Mouse (Mus musculus) cerebellum, postnatal 4 days (tissue): ENCODE results near the gene Zfp14.

Experiments
- DNase-seq, 2 experiments: peaks; one replicate each; pipeline ENCODE4 v3.0.0; 2022; ENCODE audit warnings: low spot score in 2 of 2, mixed read lengths in 1 of 2

Zfp14 gene

DNA sequence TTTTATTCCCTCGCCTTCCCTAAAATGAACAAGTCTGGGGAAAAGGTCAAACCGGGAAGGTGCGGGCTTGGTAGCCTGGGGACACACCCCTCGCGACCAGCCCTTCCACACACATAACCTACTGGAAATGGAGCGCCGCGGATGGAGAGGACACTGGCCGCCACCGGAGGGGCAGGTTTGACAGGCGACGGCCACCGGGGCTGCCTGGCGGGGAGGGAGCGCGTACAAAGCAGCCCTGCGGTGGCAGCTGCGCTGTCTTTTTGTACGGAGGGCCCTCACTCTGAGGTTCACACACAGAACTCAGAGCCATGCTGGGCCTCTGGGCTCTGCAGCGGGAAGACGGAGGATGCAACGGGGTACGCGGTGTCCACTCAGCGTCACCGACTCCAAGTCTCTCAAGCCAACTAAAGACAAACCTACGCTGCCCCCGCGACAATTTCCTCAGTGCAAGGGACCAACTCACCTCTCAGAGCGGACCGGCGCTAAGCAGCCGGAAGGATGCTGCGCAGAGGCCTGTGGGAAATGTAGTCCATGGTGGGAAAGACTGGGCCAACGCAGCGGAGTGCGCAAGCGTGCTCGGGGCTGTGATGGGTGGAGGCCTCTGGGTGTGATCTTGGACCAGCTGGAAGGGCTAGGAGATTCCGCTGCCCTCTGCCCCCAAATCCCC is at the start of gene Zfp14:
Zfp14 (minus strand) TSS at position 499 of the 667 bp plus-strand sequence.
- peak; percentile 81 to 86 for DNase-seq

DNA sequence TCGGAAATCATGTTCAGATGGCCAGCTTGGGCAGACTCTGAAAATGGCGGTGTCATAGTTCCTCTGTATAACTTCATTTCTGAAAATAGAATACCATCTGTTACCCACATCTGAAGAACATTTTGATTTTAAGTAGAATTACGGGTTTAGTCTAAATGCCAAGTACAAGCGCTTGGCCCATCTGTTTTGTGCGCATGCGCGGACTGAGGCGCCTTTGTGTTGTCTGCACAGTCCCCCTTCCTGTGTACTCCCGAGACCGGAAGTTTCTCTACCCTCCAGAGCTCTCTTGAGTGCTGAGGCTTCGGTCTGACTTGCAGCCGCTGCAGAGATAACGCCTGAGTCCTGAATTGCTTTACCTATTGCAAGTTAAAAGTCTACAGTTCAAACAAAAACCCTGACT is 48.1 kb upstream of the Zfp14 start:
- no peak for DNase-seq

DNA sequence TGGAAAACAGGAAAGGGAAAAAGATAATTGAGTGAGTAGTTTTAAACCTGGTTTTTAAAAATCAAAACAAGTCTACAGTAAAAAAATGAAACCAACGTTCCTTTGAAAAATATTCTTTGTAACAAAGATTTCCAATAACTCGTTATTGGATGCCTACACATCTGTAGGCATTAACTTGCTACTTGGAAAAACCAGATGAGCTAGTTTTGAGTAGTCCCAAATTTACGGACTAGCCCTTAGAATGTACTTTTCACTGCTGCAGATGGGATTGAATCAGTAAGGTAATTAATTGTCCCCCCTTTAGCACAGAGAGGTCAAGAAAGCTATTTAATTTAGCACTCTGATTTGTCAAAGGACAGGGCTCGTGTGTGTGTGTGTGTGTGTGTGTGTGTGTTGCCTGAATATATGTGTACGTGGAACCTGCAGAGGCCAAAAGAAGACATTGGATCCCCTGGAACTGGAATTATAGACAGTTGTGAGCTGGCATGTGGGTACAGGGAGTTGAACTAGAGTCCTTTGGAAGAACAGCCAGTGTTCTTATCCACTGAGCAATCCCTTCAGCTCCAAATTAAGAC is 44.5 kb upstream of the Zfp14 start:
- no peak for DNase-seq

DNA sequence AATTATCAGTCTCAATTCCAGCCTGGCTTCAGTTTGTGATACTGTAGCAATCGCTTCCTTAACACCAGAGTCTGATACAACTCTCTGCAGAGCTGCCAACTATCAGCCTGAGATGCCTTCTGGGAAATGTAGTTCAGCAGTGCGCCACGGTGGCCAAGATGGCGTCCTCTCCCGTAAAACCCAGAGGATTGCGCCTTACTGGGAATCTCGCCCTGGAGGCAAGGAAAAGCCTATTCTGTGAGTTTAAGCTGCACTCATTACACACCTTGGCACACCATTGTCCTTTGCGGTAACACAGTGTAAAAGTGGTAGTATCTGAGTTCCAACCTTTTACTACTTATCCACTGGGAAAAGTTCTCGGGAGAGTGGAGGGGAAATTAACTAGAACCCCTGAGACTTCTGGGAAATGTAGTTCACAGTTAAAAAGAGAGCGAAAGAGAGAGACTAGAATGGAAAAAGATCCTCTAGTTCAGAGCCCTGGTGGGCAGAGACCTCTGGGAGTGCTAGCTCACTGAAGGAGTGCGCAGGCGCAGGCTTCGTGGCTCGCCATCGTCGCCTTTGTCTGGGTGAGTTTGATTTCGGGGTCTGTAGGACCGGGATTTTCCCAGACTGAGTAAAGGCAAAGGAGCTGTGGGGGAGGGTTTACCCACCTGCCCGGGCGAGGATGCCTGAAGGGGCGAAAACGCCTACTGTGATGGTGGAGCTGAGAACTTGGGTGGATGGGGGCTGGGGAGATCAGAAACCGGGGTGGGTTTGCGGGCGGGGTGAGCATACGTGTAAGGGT is 43.7 kb upstream of the Zfp14 start, which contains the start of gene Zfp260:
Zfp260 (plus strand) TSS at position 132 of the 784 bp plus-strand sequence.
- peak; percentile 82 to 90 for DNase-seq

DNA sequence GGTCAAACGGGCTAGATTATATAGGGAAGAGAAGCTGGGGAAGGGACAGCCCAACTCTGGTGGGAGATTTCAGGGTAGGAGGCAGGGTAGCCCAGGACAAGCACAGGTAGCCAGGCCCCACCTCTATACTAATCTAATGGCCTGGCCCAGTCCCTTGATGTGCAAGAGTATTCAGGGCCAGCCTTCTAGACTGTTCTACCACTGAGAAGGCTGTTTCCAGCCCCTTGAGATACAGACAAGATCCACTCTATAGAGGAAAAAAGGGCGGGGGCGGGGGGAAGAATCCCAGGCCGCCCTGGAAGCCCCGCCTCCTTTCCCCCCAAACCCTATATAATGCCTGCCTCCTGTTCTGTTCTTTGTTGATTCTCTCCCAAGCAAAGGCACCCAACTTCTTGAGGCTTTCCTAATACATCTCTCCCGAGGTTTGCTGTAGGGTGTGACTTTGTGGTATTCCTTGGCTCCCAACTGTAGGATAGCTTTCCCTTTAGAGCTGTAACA is 42.8 kb upstream of the Zfp14 start:
- DNase-seq: no peak

DNA sequence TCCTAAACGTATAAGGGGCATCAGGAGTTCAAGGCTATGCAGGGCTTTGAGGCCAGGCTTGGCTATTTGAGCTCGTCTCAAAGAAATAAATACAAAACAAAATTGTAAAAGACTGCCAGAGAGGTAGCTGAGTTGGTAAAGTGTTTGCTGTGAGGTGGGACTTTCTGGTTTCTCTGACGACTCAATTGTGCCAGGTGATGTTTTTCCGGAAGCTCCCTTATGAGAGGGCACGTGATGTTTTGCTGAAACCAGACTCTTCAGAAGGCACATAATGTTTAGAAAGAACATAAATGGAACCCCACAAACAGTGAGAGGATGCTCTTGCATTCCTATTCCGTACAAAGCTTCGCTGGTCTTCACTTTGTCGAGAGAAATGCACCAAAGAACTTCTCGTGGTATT is 41.5 kb upstream of the Zfp14 start:
- no peak for DNase-seq

DNA sequence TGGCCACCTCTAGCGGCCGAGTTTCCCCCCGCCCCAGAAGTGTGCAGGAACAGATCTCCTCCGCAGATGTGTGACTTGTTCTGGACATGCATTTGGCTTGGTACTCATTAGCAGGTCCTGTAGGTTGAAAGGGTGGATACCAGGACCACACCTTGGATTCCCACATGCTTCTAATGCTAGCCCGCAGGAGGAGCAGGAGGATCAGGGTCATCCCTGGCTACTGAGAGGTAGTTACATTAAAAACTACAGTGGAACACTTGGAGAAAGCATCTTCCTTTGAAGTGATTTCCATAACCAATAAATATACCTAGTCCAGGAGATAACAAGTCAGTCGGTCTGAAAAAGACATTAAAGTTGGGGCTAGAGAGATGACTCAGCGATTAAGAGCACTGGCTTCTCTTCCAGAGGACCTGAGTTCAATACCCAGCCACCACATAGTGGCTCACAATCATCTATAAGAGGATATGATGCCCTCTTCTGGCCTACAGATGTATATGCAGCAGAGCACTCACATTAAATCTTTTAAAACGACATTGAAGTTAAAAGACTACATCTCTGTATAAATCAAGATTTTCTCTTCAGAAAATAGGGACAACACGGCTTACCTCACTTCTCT is 39.9 kb upstream of the Zfp14 start:
- no peak for DNase-seq

DNA sequence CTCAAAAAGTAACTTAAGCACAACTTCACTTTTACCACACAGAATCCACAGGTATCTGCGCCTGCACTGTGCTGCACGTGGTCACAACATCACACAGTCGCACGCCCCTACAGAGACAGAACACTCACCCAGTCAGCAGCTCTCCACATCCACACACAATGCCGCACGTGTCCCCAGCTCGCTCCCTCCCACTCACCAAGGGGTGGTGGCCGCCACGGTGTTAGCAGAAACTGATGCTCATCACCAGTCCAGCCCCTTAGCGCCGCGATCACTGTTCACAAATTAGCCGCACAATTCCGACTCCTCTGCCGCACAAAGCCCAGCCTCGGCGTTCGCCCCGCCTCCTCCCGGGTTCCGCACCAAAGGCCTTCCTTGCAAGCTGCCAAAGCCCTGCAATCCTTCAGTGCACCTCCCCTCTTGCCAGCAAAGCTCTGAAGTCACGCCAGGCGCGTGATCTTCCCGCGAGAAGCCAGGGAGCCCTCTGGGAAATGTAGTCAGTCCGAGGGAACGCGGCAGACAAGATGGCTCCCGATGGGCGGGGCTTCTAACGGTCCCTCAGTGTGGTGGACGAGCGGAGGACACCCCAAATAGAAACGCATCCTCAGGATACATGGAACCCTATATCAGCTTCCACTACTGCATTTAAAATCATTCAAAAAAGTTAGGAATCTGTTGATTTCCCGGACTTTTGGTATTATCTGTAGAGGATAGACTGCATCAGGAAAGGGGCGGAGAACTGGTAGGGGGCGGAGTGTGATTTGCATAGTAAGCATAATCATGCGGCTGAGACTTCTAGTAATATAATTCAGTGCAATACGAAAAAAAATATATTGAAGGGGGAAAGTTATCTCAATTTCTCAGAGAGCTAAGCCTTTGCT is 39.2 kb upstream of the Zfp14 start, which contains the start of the genes Gm26920 and Zfp566:
Gm26920 (minus strand) TSS at position 319 of the 878 bp plus-strand sequence.
Zfp566 (minus strand) TSS at position 436 of the 878 bp plus-strand sequence.
- DNase-seq: peak; percentile 76 to 93

DNA sequence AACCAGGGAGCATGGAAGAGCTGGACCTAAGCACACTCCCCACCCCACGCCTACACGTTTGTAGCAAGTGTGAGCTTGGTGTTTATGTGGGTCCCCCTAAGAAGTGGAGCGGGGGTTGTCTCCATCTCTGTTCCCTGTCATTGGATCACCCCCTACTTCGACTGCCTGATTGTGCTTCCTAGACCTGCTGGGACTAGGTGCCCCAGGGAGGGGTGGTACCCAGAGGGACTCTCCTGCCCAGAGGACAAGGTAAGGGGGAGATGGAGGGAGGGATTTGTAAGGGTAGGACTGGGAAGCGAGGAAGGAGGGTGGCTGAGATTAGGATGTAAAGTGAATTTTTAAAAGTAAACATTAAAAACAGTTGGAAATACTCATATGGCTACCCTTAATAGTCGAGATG is 38.2 kb upstream of the Zfp14 start:
- no peak for DNase-seq

DNA sequence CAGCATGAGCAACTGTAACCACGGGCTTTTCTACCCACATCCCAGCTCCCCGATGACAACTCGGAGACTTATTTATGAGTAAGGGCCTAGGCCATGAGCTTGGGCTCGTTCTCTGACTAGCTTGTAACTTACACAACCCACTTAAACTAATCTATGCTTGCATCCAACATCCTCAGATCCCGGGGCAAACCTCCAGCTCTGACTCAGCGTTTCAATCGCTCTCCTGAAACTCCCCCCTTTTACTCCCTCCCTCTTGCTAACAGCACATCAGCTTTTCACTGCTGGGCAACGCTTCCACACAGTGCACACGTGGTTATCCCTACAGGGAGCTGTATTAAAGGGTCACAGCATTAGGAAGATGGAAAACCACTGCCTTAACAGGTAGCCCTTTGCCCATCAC is 35.3 kb upstream of the Zfp14 start:
- DNase-seq: no peak

DNA sequence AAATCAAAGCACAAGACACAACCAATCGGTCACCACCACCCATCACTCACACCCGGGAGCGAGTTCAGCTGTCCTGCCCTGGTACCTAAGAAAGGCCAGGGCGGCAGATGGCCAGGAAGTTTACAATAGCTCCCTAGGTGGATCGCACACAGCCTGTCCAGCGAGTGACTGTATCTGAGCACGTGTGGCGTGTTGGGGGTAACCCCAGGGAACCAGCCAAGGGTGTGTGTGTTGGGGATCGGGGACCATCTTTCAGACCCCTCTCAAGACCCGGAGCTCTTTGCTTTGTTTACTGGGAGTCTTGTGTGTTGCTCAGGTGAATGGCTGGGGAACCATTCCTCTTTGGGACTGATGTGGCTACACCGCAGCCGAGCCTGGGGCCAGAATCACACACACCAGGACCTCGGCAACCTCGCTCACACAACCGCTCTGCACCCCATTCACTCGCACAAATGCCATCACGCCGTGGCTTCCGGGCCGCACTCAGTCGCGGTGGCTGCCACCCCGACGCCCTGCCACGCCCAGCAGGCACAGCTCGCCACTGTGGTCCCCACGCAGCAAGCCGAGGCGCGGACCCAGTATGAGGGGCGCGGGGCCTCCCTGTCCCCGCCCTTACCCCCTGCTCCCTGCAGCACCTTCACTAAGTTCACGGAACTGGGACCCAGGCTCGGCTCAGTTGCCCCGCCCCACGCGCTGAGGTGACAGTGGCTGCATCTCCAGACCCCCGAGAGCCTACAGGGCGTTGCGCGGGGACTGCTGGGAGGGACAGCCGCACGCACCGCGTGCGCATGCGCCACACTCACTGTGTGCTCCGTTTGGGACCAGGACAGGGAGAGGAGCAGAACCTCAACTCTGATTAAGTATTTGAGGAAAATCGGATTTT is 21.2 kb upstream of the Zfp14 start, which contains the start of gene Zfp82:
Zfp82 (minus strand) TSS at position 755 of the 883 bp plus-strand sequence.
- DNase-seq: peak; percentile 67 to 77

DNA sequence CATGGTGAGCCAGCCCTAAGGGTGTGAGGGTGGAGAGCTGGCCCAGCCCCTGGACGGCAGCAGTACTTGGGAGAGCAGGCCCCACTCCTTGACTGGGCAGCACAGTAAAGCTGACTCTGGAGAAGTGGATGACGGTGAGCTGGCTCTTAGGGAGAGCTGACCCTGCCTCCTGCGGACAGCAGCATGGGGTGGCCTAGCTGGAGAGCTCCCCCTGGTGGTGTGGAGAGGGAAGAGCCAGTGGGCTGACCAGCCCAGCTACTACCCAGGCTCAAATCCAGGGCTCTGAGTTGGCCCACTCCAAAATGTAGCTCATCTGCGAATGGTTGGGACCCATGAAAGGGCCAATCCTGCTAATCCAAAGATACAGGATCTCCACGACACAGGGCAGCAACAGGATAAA is 13.4 kb upstream of the Zfp14 start:
- DNase-seq: no peak

DNA sequence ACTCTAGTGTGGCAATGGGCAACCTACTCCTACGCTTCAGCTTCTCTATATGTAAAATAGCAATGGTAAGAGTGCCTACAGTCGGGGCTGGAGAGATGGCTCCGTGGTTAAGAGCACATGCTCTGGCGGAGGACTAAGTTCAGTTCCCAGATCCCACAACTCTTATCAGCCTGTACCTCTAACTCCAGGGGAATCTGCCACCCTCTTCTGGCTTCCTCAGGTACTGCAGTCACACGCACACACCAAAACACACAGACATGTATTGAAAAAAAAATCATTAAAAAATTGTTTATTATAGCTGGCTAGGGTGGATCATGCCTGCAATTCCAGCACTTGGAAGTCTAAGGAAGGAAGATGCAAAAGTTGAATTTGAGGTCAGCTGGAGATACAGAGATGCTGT is 11.3 kb upstream of the Zfp14 start:
- peak in 1 of 2 experiments; percentile 30 for DNase-seq

DNA sequence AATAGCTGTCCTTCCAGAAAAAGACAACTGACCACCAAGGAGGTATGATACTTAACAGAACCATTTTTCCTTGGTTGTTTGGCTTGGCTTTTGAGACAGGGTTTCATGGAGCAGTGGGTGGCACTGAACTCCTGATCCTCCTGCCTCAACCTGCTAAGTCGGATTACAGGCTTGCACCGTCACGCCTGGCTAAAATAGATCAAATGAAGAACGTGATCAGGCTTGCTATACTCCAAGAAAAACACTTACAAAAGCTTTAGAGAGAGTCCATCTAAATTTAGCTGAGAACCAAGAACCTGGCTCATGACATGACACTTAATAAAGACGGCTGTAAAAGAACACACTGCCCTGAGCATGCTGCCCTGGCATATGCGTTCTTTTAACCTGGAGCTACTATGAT is 9.2 kb upstream of the Zfp14 start:
- no peak for DNase-seq

DNA sequence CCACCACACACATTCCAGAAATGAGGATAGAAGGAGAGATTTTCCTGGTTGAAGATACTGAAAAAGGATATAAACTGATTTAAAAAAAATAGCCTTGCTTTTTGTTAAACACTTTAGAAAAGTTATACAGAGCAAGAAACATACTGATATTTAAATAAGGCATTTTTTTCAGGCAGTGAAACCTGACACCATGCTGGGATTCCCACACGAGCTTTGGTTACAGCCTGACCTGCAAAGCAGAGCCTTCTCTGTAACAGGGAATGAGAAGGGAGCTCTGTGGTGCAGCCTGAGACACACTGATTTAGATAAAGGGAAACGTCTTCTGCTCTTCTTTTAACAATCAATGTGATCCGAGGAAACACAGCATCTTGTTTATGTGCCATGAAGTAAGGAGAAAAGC is 2.4 kb upstream of the Zfp14 start:
- DNase-seq: no peak

DNA sequence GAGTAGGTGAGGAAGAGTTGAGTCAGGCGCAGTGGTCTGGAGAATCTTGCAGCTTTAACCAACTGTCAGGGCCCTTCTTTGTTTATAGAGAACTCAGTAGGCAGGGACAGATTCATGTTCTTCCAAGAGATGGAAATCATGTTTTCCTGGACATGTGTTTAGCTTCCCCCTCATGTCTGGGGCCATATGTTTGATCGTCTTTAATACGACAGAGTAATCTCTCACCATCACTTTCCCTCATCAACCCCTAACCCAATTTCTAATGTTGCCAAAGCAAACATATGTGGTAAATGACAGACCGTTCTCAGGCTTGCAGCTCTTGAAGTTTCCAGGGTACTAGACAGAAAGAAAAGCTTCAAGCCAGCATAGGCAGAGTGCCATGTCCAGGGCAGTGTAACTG is 3.1 kb downstream of the Zfp14 start:
- DNase-seq: no peak

DNA sequence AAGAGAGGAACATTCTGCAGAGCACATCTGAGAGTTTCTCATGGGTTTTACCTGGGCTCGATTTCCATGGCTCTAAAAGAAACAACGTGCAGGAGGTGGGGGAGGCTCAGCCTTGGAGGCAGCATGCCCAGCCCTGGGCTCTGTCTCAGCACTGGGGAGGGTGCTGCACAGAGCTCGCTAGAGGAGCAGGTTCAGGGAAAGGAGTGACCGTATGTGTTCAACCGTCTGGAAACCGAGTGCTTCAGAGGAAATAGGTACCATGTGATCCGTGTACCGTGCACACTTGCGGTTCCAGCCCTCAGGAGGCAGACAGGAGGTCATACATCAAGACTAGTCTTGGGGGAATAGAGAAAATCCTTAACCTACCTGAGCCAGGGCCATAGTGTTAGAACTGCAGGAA is 6.8 kb downstream of the Zfp14 start:
- DNase-seq: no peak

DNA sequence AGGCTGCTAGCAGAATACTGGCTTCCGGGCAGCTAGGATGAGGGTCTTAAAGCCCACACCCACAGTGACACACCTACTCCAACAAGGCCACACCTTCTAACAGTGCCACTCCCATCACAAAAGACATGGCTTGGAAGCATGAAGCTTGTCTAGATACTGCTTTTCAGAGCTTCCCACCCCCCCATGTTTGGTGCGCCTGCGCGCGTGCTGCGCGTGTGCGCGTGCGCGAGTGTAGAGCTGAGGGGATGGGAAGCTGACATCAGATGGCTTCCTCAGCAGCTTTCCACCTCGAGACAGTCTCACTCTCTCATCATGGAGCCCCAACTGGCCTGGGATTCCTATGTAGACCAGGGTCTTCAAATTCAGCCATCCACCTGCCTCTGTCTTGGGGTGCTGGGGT is 16.8 kb downstream of the Zfp14 start:
- DNase-seq: no peak

DNA sequence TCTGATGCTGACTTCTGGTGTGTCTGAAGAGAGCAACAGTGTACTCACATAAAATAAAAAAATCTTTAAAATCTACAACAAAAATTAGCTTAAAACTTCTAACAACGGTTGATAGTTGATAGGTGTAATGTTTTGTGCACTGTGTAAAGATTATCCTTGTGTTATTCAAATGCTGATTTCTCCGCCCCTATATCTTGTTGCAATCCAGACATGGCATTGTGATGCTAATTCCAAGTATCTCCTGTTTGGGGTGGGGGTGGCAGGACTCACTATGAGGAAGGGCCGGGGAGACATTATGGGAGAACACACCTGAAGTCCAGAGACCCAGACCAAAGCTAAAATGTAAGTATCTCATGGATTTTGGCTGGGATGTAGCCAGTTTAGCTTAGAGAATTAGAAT is 19.8 kb downstream of the Zfp14 start:
- no peak for DNase-seq

DNA sequence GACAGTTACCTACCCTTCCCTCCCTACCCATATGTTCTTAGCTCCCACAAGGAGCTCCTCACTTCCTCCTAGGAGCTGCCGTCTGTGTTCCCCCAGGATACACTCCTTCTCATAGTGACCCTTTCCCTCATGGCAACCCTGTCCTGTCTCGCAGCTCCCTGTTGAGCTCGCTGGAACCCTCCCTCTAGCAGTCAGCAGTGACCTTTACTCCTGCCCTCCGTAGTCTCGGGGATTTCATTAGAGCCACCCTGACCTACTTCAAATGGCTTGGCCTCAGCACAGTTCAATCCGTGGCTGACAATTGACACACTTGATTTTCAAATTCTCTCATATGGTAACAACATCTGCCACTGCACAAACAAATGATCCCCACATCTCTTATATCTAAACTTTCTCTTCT is 20.5 kb downstream of the Zfp14 start:
- no peak for DNase-seq
